Mouse (Mus musculus): ENCODE data around the gene Spag9. TPM values are rescaled to one million over a fixed set of nuclear protein-coding genes. Genes with fewer than 3 reads are reported as not detected.

Gene Spag9
- 5.2 and 5.9 TPM in 2 replicates for polyA plus RNA-seq (2012; rRNA removed)

GRCm38 (mm10) chr11:93995720-93996305 is at the start of gene Spag9:
Gene Spag9, plus strand, starts transcription at chr11:93996091.

GRCm38 (mm10) chr11:93956159-93956558 is 39.7 kb upstream of the Spag9 start, which contains the start of gene Nme2:
Gene Nme2, minus strand, starts transcription at chr11:93956259.

GRCm38 (mm10) chr11:93968005-93968847 is 27.7 kb upstream of the Spag9 start, which contains the start of the genes Gm20390 and Nme1:
Gene Gm20390, minus strand, starts transcription at chr11:93968293.
Gene Nme1, minus strand, starts transcription at chr11:93968521.

Other genes with a start within 250 kb of the Spag9 start
- 1.5 and 2.3 TPM in 2 replicates for gene Utp18, start 110.3 kb upstream of the Spag9 start, polyA plus RNA-seq (2012; rRNA removed)
- 0.40 and 0.88 TPM in 2 replicates for gene Mbtd1, start 110.2 kb upstream of the Spag9 start, polyA plus RNA-seq (2012; rRNA removed)
- gene Nme2, start 39.8 kb upstream of the Spag9 start, polyA plus RNA-seq (2012; rRNA removed) = 87.5 and 128 TPM in 2 replicates
- gene Gm20390, start 27.8 kb upstream of the Spag9 start, polyA plus RNA-seq (2012; rRNA removed) = 6.0 and 7.5 TPM in 2 replicates
- gene Nme1, start 27.6 kb upstream of the Spag9 start, polyA plus RNA-seq (2012; rRNA removed) = 31.6 and 51.3 TPM in 2 replicates
- 52.7 and 92.2 TPM in 2 replicates for gene Tob1, start 215.4 kb downstream of the Spag9 start, polyA plus RNA-seq (2012; rRNA removed)
- gene Wfikkn2, start 249.9 kb downstream of the Spag9 start, polyA plus RNA-seq (2012; rRNA removed) = 0.60 and 1.0 TPM in 2 replicates

Data from stomach, adult 2 months (tissue).